Mouse (Mus musculus) stomach, embryonic 16.5 days (tissue): Measurements from ENCODE around the gene Fam189a1. TPM values are rescaled to one million over a fixed set of nuclear protein-coding genes. Genes with fewer than 3 reads are reported as not detected.

Experiments used
- ATAC-seq: fragments of 200-750 bp; cut with Nextera tagmentation; 2 replicates; pipeline ENCODE4 v1.8.0; 2017; ENCODE audit warnings: moderate number of reproducible peaks, moderate TSS enrichment; ENCODE audit not compliant: insufficient read depth, low FRiP score
- H3K27ac ChIP-seq: fragments of 300-500 bp; sonication (generic); 2 replicates; pipeline ENCODE4 v1.5.1; 2014; ENCODE audit warnings: low read length
- H3K27me3 ChIP-seq: fragments of 300-500 bp; sonication (generic); 2 replicates; pipeline ENCODE4 v1.6.1; 2014; ENCODE audit warnings: low read length, control low read depth, mixed read lengths; ENCODE audit not compliant: control insufficient read depth, insufficient read depth
- H3K36me3 ChIP-seq: fragments of 300-500 bp; sonication (generic); 2 replicates; pipeline ENCODE4 v1.6.1; 2014; ENCODE audit warnings: low read length; ENCODE audit not compliant: control insufficient read depth, insufficient read depth
- H3K4me1 ChIP-seq: fragments of 300-500 bp; sonication (generic); 2 replicates; pipeline ENCODE4 v1.6.1; 2014; ENCODE audit warnings: low read length, control low read depth, mixed read lengths; ENCODE audit not compliant: control insufficient read depth, insufficient read depth
- H3K4me2 ChIP-seq: fragments of 300-500 bp; sonication (generic); 2 replicates; pipeline ENCODE4 v1.6.1; 2014; ENCODE audit warnings: low read depth, low read length, mixed read lengths
- H3K4me3 ChIP-seq: fragments of 300-500 bp; sonication (generic); replicated peaks from 2 replicates; pipeline ENCODE4 v1.5.1; 2014; ENCODE audit warnings: mild to moderate bottlenecking, low read length
- H3K9ac ChIP-seq: fragments of 300-500 bp; sonication (generic); 2 replicates; pipeline ENCODE4 v1.6.1; 2014; ENCODE audit warnings: low read length
- H3K9me3 ChIP-seq: fragments of 300-500 bp; sonication (generic); replicated peaks from 2 replicates; pipeline ENCODE4 v1.6.1; 2016; ENCODE audit warnings: low read length, control low read depth; ENCODE audit not compliant: control insufficient read depth
- WGBS: fragments of 180-500 bp; shearing (Covaris S2); extraction: QIAGEN DNeasy Blood & Tissue Kit; methylation state at CpG from one replicate; pipeline ENCODE4 v1.1.7; 2014; 5-methylcytosine and 5-hydroxymethylcytosine counted together
- polyA plus RNA-seq: library from polyadenylated mRNA; unstranded; fragments of >200 nt; fragmentation: Nextera tagmentation; extraction: Ambion mirVana; gene quantifications from 2 replicates; pipeline ENCODE4 v1.2.1, GENCODE M21; 2015

Gene Fam189a1
- polyA plus RNA-seq, 1 experiment from 2014 or later: 0.37 TPM

- WGBS: 23% methylated on average over 6 of the region's 6 CpGs
- Histone ChIP-seq H3K9ac (no peak overlapping the region; the same call in 1 of the 2 replicates), H3K27ac (no peak overlapping the region), H3K36me3 (no peaks in the 10 kb centered on the region), H3K4me2 (peak overlapping the region; percentile 28), H3K27me3 (no peaks in the 10 kb centered on the region), H3K9me3 (no peaks in the 10 kb centered on the region), H3K4me3 (no peak overlapping the region), H3K4me1 (0 out of 2 replicates have a peak, but pooled peaks cover 5% of the 10 kb centered on the region)
- ATAC-seq: no peak
These were observed 197.3 kb downstream of the Fam189a1 start for GRCm38 (mm10) chr7:64959087-64959486.

DNA sequence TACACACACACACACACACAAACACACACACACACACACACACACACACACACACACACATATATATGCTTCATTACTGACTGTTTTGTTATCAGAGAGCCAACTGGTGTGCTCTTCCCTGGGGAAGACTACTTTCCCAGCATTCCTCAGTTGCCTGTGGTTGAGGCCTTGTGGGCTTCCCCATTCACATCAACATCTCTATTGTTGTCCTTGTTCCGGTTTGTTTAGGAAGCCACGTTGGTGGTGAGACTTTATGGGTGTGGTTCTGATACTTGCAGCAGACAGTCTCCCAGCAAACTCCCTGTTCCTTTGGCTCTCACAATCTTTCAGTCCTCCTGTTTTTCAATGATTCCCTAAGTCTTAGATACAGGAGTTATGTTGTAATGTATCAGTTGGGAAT, 204.2 kb downstream of the Fam189a1 start:
- no peaks in the 10 kb centered on the region for H3K36me3 ChIP-seq
- no peaks in the 10 kb centered on the region for H3K4me1 ChIP-seq
- H3K4me2 ChIP-seq: no peak overlapping the region
- H3K9ac ChIP-seq: no peak overlapping the region
- H3K27me3 ChIP-seq: no peaks in the 10 kb centered on the region
- H3K27ac ChIP-seq: no peak overlapping the region
- H3K9me3 ChIP-seq: no peaks in the 10 kb centered on the region
- no peak overlapping the region for H3K4me3 ChIP-seq
- 47% methylated on average over 2 of the region's 2 CpGs for WGBS
- ATAC-seq: no peak

DNA sequence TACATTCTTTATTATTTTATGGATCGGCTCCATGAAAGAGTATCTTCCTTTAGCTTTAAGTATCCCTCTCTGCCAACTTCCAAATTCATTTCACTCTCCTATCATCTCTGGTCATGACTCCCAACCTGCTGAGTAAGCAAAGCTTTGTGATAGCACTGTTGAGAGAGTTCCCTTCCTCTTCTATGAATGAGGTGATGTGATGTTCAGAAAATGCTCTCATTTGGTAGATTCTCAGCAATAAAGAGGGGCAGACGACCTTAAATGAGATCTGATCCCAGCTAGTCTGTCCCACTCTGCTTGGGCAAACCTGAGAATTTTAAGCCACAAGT, 205.6 kb downstream of the Fam189a1 start:
- no peak overlapping the region for H3K9ac ChIP-seq
- no peak overlapping the region for H3K27ac ChIP-seq
- H3K4me1 ChIP-seq: no peaks in the 10 kb centered on the region
- H3K27me3 ChIP-seq: no peaks in the 10 kb centered on the region
- H3K4me3 ChIP-seq: no peak overlapping the region
- H3K4me2 ChIP-seq: no peak overlapping the region
- H3K9me3 ChIP-seq: no peaks in the 10 kb centered on the region
- 60% methylated on average over 2 of the region's 2 CpGs for WGBS
- ATAC-seq: no peak
- no peaks in the 10 kb centered on the region for H3K36me3 ChIP-seq

- H3K4me2 ChIP-seq: no peak overlapping the region
- no peak overlapping the region for H3K4me3 ChIP-seq
- H3K4me1 ChIP-seq: no peaks in the 10 kb centered on the region
- no peaks in the 10 kb centered on the region for H3K27me3 ChIP-seq
- no peaks in the 10 kb centered on the region for H3K36me3 ChIP-seq
- H3K9me3 ChIP-seq: no peaks in the 10 kb centered on the region
- H3K9ac ChIP-seq: no peak overlapping the region
- 42% methylated on average over 12 of the region's 12 CpGs for WGBS
- no peak overlapping the region for H3K27ac ChIP-seq
- no peak for ATAC-seq
These were observed 206.2 kb downstream of the Fam189a1 start for GRCm38 (mm10) chr7:64949910-64950770.

- H3K36me3 ChIP-seq: no peaks in the 10 kb centered on the region
- peak; percentile 42; the same call in 1 of the 2 replicates for ATAC-seq
- H3K27ac ChIP-seq: no peak overlapping the region
- no peaks in the 10 kb centered on the region for H3K27me3 ChIP-seq
- 45% methylated on average over 1 of the region's 1 CpGs for WGBS
- H3K4me2 ChIP-seq: no peak overlapping the region
- H3K9ac ChIP-seq: no peak overlapping the region
- H3K4me3 ChIP-seq: no peak overlapping the region
- H3K9me3 ChIP-seq: no peaks in the 10 kb centered on the region
- H3K4me1 ChIP-seq: no peaks in the 10 kb centered on the region
These were observed 206.9 kb downstream of the Fam189a1 start for GRCm38 (mm10) chr7:64949465-64949864.

GRCm38 (mm10) chr7:64944686-64945085, 211.7 kb downstream of the Fam189a1 start:
- ATAC-seq: no peak
- no peaks in the 10 kb centered on the region for H3K27me3 ChIP-seq
- no peak overlapping the region for H3K27ac ChIP-seq
- H3K4me1 ChIP-seq: no peaks in the 10 kb centered on the region
- 70% methylated on average over 5 of the region's 5 CpGs for WGBS
- H3K9ac ChIP-seq: no peak overlapping the region
- no peak overlapping the region for H3K4me2 ChIP-seq
- no peaks in the 10 kb centered on the region for H3K36me3 ChIP-seq
- no peak overlapping the region for H3K4me3 ChIP-seq
- H3K9me3 ChIP-seq: no peaks in the 10 kb centered on the region

DNA sequence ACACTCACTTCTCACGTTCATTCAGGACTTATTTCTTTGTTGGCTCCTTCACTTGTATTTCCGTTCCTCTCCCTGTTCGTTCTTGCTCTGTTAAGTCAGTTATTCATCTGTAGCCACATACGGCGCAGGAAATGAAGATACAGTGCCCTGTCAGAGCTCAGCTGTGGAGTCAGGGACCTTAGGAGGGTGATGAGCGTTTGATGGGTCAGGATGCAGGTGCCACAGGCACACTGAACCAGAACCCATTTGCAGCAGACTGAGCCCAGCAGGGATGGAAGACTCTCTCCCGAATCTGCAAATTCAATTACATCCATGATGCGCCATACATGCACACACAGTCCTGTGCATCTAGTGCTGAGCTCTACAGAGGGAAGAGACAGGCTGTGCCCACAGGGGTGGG, 212.2 kb downstream of the Fam189a1 start:
- no peaks in the 10 kb centered on the region for H3K36me3 ChIP-seq
- H3K4me1 ChIP-seq: no peaks in the 10 kb centered on the region
- H3K27ac ChIP-seq: no peak overlapping the region
- H3K27me3 ChIP-seq: no peaks in the 10 kb centered on the region
- no peak for ATAC-seq
- 86% methylated on average over 8 of the region's 8 CpGs for WGBS
- no peak overlapping the region for H3K9ac ChIP-seq
- H3K4me3 ChIP-seq: no peak overlapping the region
- no peak overlapping the region for H3K4me2 ChIP-seq
- H3K9me3 ChIP-seq: no peaks in the 10 kb centered on the region

- H3K4me1 ChIP-seq: no peaks in the 10 kb centered on the region
- no peak overlapping the region for H3K27ac ChIP-seq
- H3K36me3 ChIP-seq: no peaks in the 10 kb centered on the region
- no peaks in the 10 kb centered on the region for H3K27me3 ChIP-seq
- 68% methylated on average over 4 of the region's 4 CpGs for WGBS
- no peak overlapping the region for H3K4me2 ChIP-seq
- H3K9me3 ChIP-seq: no peaks in the 10 kb centered on the region
- H3K4me3 ChIP-seq: no peak overlapping the region
- H3K9ac ChIP-seq: no peak overlapping the region
- ATAC-seq: no peak
These were observed 219.4 kb downstream of the Fam189a1 start for GRCm38 (mm10) chr7:64936927-64937326.

DNA sequence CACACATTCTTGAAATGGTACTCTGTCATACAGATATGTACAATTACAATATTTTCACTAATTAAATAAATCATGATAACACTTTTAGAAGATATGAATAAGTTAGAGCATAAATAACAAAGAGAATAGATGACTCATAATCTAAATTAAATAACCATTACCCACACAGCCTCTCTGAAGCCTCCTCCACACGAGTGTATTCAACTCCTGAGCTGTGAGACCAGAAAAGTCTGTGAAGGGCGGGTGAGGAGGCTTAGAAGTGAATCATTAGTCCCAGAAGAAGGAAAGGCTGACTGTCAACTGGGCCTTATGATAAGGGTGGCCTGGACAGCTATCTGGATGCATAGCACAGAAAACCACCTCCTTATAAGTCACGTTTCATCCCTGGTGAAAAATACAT, 222.3 kb downstream of the Fam189a1 start:
- ATAC-seq: no peak
- Histone ChIP-seq H3K4me1 (no peaks in the 10 kb centered on the region), H3K9ac (no peak overlapping the region), H3K9me3 (no peaks in the 10 kb centered on the region), H3K4me3 (no peak overlapping the region), H3K27ac (no peak overlapping the region), H3K36me3 (no peaks in the 10 kb centered on the region), H3K4me2 (no peak overlapping the region), H3K27me3 (no peaks in the 10 kb centered on the region)
- 50% methylated on average over 3 of the region's 3 CpGs for WGBS
